Mouse (Mus musculus) cerebellum, postnatal 4 days (tissue): Measurements from ENCODE around the gene Hexim1.

Experiments
- DNase-seq, 2 experiments: peaks; one replicate each; pipeline ENCODE4 v3.0.0; 2022; ENCODE audit warnings: low spot score in 2 of 2, mixed read lengths in 1 of 2

Hexim1 gene

DNA sequence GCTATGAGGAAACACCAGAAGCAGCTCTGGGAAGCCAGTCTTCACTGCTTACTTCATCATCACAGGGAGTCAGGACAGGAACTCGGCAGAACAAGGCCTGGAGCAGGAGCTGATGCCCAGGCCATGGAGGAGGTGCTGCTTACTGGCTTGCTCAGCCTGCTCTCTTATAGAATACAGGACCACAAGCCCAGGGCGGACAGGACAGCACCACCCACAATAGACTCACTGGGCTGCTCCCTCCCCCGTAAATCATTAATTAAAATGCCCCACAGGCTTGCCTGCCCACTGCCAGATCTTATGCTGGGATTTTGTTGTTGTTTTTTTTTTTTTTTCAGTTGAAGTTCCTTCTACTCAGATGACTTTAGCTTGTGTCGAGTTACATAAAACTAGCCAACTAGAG lies 31.7 kb downstream of the Hexim1 start:
- DNase-seq: no peak

DNA sequence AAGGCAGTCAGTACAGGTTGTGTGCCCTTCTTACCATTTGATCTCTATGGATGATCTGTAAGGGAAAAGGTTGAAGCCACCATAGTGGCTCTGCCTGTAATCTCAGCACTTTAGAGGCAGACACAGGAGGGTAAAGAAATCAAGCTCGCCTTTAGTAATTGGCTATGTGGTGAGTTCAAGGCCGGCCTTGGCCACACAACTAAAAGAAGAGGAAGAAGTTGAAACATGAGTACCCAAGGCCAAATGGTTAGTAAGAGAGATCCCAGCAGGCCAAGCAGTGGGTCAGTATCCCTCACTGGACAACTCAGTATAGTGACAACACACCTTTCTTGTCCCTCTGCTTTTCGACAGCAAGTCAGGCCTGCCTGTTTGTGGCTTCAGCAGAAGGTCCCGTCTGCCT lies 33.7 kb downstream of the Hexim1 start:
- no peak for DNase-seq

DNA sequence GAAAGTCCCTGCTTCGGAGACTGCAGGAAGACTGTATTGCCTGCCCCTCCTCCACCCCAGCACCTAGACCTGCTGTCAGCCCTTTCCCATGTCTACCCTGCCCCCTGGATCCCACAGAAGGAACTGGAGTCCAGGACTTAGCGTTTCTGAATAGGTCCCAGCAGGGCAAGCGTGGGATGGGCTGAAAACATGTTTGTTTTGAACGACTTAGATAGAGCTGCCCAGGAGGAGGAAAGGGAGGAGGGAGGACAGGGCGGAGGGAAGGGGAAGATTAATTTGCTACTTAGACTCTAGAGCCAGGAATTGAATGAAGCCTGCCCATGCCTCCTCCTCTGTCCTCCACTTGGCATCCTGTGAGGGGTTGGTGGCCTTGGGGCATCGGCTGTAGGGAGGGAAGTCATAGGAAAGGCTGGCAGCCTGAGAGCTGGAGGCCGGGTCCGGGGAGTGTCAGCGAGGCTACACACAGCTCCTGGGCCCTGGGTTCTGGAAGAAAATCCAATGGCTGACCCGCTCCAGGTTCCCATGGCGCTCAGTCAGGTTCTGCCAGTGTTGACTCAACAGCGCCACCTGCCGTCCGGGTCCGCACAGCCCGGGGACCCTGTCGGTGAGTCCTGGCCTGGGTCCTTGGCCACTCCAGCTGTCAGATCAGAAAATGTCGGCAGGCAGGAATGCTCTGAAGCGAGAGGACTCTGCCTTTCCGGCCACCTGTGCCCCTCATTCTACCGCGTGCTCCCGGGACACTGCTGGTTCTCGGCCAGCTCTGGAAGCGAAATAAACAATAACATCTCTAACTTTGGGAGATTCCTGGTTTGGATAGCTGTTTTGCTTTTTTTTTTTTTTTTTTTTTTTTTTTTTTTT lies 42.8 kb downstream of the Hexim1 start:
- peak; percentile 96 to 98 for DNase-seq

DNA sequence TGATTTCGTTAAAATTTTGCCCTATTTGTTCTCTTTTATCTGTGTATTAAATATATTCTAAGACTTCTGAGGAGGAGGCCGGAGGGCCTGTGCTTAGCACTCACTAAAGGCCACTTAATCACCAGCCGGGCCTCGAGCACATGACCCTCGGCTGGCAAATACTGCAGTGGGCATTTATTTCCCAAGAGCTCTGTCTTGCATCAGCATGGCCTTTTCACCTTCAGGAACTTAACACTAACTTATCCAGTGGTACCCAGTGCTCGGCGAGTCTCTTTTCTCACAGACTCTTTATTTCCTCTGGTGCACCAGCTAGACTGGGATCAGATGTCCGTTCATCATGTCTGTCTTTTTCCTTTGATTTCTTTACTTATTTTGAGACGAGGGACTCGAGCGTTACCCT lies 44.7 kb downstream of the Hexim1 start:
- DNase-seq: no peak

DNA sequence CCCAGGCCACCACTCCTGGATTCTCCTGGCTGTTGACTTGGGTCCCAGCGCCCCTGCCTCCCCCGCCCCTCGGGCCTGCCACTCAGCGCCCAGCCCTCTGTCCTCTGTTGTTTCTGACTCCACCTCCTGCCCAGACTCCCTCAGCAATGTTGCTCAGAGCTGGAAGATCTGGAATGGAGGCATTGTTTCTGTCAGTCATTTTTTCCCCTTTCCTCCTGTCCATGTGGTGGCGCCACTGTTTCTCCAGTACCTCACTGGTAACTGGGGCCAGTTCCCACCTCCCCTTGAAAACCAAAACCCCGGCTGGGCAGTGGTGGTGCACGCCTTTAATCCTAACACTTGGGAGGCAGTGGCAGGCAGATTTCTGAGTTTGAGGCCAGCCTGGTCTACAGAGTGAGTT lies 45.4 kb downstream of the Hexim1 start:
- DNase-seq: no peak

DNA sequence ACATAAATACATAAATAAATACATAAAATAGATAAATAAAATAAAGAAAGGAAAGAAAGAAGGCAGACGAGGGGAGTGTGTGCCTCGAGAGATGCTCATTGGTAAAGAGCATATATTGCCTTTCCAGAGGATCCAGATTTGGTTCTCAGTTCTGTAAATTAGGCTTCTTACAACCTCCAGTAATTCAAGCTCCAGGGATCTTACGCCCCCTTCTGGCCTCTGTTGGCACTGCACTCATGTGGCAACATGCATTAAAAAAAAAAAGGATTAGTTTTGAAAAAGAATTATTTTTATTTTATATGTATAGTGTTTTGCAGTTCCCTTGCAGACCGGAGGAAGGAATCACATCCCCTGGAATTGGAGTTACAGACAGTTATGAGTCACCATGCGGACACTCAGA lies 46.1 kb downstream of the Hexim1 start:
- DNase-seq: no peak

DNA sequence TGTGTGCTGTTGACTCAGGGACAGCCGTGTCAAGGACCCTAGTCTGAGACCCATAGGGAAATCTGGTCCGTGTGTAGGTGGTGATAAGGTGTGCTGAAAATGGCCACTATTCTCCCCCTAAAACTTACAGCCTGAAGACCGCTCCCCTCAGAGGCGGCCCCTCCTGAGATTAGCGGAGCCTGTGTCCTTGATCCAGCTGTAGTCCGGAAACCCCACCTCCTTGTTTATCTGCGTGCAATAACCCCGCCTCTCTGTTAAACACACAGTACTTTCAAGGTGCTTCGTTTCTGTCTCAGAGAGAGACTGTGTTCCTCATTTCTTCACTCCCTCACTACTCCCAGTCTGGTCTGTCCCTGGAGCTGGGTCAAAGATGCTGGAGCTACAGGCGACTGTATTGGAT lies 48.4 kb downstream of the Hexim1 start:
- no peak for DNase-seq

DNA sequence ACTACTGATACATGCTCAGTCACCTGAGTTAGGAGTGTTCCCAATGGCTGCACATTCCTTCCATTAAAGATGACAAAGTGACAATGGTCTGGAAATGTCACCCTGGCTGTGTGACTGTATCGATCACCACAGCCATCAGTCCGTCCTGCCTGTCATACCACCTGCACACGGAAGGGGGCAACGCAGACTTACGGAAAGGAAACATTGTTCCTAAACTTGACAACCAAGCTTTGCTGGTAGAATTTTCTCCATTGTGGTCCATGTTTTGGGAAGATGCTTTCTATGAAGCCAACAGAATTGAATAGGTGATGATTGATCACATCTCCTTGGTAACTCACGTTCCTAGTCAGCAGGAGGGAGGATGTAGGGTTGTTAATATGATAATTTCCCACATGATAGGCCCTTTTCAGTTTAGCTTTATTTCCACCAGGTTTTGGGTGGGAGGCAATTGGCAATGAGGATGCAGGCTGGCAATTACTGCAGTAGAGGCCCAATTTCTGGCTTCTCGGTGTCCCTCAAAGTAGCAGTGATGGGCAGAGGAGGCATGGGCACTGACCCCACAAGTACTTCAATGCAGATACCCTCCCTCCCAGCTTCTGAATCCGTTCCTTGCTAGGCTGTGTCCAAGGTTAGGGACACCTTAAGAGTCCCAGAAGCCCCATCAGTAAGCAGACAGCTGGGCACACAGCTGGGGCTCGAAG lies 52.8 kb downstream of the Hexim1 start:
- peak in 1 of 2 experiments; percentile 70 for DNase-seq
